Mouse (Mus musculus) MEL (cell line): Measurements from ENCODE around the gene Cdip1.

Experiments
- CHD2 ChIP-seq: IDR thresholded peaks from 2 replicates; pipeline ENCODE4 v1.6.1; 2011; ENCODE audit warnings: low read length, improper control_type of control experiment
- CTCF ChIP-seq, 3 experiments: IDR thresholded peaks in 2 of 3; conservative IDR thresholded peaks in 1 of 3; 2 replicates each; pipeline ENCODE4 v1.5.1; 2011 to 2012; ENCODE audit warnings: low read length in 3 of 3, low read depth in 2 of 3, mild to moderate bottlenecking in 2 of 3, improper control_type of control experiment in 1 of 3, inconsistent platforms in 1 of 3, mixed read lengths in 1 of 3, moderate library complexity in 1 of 3; ENCODE audit not compliant: control insufficient read depth in 1 of 3, insufficient read depth in 1 of 3, poor library complexity in 1 of 3, severe bottlenecking in 1 of 3
- EP300 ChIP-seq, 2 experiments: IDR thresholded peaks; 2 replicates each; pipeline ENCODE4 v1.6.1; 2011; ENCODE audit warnings: improper control_type of control experiment in 2 of 2, low read length in 2 of 2, low read depth in 1 of 2, mild to moderate bottlenecking in 1 of 2
- MAFK ChIP-seq: IDR thresholded peaks from 2 replicates; pipeline ENCODE4 v1.6.1; 2011; ENCODE audit warnings: low read depth, mild to moderate bottlenecking, low read length, improper control_type of control experiment, borderline replicate concordance
- NELFE ChIP-seq: IDR thresholded peaks from 2 replicates; pipeline ENCODE4 v1.6.1; 2011; ENCODE audit warnings: low read depth, low read length, improper control_type of control experiment
- UBTF ChIP-seq: IDR thresholded peaks from 2 replicates; pipeline ENCODE4 v1.6.1; 2012; ENCODE audit warnings: low read depth, mild to moderate bottlenecking, inconsistent platforms, low read length, improper control_type of control experiment, moderate library complexity, borderline replicate concordance; ENCODE audit not compliant: insufficient read depth

- TF ChIP-seq UBTF: no peak
- no peak for TF ChIP-seq CTCF (IDR thresholded peaks at IDR 0.05 in 2 of 3, conservative IDR thresholded peaks at IDR 0.05 in 1 of 3; ENCODE audit: control insufficient read depth in 1 of 3, insufficient read depth in 1 of 3, low read depth in 2 of 3, low read length in 3 of 3, poor library complexity in 1 of 3, severe bottlenecking in 1 of 3)
- no peak for TF ChIP-seq MAFK
- TF ChIP-seq NELFE: no peak
- no peak for TF ChIP-seq EP300 (IDR thresholded peaks at IDR 0.05; ENCODE audit: low read depth in 1 of 2, low read length in 2 of 2)
- TF ChIP-seq CHD2: no peak
Observed at GRCm38 (mm10) chr16:4767012-4767790, 22.9 kb downstream of the Cdip1 start.
